Mouse (Mus musculus): ENCODE data around the gene 0610040J01Rik.

DNA sequence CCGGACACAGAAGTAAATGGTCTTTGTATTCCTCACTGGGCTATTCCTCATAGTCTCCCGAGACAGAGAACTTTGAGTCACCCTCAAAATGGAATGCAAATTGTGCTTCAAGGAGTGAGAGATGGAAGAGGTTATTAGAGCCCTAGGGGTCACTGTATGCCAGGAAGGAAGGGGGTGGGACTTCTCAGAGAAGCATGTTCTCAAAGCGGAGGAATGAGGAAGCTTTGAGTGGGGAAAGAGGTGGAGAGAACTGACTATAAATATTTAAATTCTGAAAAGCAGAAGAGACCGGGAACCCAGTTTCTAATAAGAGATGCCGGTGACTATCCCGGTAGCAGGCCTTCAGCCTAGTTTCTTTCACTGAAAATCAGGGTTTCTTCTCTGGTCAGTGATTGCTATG lies 14.8 kb downstream of the 0610040J01Rik start:
- no peak for TF ChIP-seq POLR2A (IDR thresholded peaks at IDR 0.05; ENCODE audit: borderline replicate concordance, low read depth, low read length)
- no peak for TF ChIP-seq CTCF (IDR thresholded peaks at IDR 0.05; ENCODE audit: low read depth, low read length)

Data from bone marrow macrophage, adult 2 months (primary cell).